Mouse (Mus musculus) kidney, postnatal 25 days (tissue): ENCODE data around the gene Adgrl3.

ENCODE experiments used
- DNase-seq, 2 experiments: peaks; one replicate each; pipeline ENCODE4 v3.0.0; 2021; ENCODE audit warnings: mixed read lengths in 2 of 2

Adgrl3 gene

DNA sequence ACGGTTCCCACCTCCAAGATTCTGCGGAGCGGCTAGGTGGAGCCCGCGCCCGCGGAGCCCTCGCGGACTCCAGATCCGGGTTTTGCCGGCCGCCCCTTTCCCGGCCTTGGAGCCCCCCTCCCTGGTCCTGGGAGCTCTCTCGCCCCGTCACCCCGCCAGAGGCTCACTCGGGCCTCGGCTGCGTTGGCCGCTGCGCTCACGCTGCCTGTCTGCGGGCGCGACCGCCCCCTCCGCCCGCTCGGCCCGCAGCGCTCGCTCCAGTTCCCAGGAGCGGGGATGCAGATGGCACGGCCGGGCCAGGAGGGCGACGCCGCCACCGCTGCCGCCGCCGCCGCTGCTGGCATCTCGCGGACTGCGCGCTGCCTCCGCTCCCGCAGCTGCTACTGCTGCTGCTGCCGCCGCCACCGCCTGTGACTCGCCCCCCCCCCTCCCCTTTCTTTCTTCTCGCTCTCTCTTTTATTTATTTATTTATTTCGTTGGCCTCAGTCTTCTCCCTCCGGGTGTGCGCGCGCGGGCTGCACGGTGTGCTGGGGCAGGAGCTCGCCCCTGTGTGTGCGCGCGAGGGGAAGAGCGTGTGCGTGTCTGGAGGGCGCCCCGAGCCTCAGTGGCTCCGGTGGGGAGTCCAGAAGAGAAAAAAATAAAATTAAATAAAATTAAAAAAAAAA, at the start of gene Adgrl3:
Gene Adgrl3, plus strand, starts transcription at position 549 of the 665 bp plus-strand sequence.
- peak; percentile 30 to 60 for DNase-seq

DNA sequence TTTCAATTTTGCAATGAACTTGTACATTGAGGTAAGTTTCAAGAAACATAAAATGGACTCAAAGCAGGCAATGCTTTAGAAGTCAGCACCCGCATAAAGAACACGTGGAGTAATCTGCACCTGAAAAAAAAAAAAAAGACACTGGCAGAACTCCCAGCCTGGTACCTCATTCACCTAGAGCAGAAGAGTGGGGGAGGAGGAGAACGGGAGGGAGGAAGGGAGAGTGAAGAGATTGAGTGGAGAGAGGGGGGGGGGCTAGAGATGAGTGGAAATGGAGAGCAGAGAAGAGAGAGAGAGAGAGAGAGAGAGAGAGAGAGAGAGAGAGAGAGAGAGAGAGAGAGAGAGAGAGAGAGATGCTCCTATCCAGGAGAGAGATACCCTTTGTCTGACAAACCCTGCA, 772 bp upstream of the Adgrl3 start:
- DNase-seq = no peak

- peak; percentile 25 to 57 for DNase-seq
Observed at GRCm38 (mm10) chr5:81020281-81021005, 505 bp downstream of the Adgrl3 start.

DNA sequence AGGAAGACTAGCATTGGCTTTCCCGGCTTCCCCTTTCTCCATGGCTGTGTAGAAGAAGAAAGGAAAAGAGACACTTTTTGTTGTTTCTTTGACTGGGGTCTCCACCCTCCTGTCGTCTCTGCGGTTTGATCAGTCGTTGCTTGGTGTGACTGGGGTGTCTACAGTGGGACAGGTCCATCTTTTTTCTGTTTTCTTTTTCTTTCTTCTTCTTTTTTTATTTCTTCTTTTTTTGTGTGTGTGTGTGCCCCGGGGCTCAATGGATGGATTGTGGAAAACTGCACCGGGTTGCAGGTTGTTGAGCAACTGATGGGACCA, 1.0 kb downstream of the Adgrl3 start:
- no peak for DNase-seq

GRCm38 (mm10) chr5:81021331-81021863, 1.5 kb downstream of the Adgrl3 start:
- peak; percentile 6 to 37 for DNase-seq

GRCm38 (mm10) chr5:81021864-81022305, 1.9 kb downstream of the Adgrl3 start:
- peak in 1 of 2 experiments; percentile 36 for DNase-seq

- DNase-seq = peak in 1 of 2 experiments; percentile 29
Observed at GRCm38 (mm10) chr5:81022306-81023071, 2.6 kb downstream of the Adgrl3 start.

GRCm38 (mm10) chr5:81023923-81024715, 4.2 kb downstream of the Adgrl3 start:
- DNase-seq = no peak

- DNase-seq = no peak
Observed at GRCm38 (mm10) chr5:81028875-81029274, 8.9 kb downstream of the Adgrl3 start.

GRCm38 (mm10) chr5:81037091-81037490, 17.2 kb downstream of the Adgrl3 start:
- DNase-seq = no peak

GRCm38 (mm10) chr5:81043875-81044274, 23.9 kb downstream of the Adgrl3 start:
- DNase-seq = no peak

- DNase-seq = no peak
Observed at GRCm38 (mm10) chr5:81046128-81046527, 26.2 kb downstream of the Adgrl3 start.

DNA sequence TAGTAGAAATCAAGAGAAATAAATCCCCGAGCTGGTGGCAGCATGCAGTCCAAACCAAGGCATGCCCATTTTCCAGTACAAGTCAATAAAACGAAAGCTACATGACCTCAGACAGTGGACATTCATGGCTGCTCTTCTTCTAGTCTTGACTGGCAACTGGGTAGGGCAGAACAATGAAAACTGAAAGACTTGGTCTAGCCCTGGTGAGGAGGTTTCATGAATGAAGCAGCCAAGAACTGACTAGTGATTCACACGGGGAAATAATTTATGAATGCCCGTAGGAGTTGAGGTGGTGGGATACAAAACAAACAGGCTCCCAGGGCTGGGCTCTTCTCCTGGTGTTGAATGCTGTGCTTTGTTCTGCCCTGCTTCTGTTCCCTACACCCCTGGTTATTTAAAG, 34.7 kb downstream of the Adgrl3 start:
- no peak for DNase-seq

- no peak for DNase-seq
Observed at GRCm38 (mm10) chr5:81055253-81055652, 35.3 kb downstream of the Adgrl3 start.

DNA sequence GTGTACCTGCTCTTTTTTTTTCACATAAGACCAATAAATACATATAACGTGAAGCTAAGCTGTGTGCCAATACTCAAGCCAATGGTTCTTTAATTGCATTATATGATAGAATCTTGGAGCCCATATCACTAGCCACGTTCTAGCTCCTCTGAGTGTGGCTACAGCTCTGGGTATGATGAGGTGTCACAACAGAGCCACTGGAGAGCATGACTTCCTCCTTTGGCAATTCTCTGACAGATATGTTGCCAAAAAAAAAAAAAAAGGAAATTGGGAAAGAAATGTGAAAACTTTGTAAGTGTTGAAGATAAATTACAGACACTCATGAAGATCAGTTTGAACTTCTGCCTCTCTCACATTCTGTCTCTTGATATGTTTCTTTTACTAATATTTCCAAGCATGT, 38.2 kb downstream of the Adgrl3 start:
- no peak for DNase-seq

GRCm38 (mm10) chr5:81060950-81061349, 41.0 kb downstream of the Adgrl3 start:
- DNase-seq = no peak

DNA sequence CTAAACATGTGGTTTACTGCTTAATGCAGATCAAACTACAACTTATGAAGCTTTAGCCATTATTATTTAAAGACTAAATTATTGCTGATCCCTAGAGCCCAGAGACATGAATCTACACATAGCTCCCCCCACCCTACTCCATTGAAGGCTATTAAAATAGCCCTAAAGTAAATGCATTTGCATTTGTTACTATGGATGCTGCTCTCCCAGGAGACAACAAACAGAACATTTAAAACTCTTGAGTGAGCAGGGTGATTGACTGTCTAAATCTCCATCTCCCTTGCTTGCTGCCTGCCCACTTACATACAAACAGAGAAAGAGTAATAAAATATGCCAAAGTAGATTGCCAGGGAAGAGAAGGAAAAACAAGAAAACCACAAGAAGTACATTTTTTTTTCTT, 41.4 kb downstream of the Adgrl3 start:
- DNase-seq = no peak

DNA sequence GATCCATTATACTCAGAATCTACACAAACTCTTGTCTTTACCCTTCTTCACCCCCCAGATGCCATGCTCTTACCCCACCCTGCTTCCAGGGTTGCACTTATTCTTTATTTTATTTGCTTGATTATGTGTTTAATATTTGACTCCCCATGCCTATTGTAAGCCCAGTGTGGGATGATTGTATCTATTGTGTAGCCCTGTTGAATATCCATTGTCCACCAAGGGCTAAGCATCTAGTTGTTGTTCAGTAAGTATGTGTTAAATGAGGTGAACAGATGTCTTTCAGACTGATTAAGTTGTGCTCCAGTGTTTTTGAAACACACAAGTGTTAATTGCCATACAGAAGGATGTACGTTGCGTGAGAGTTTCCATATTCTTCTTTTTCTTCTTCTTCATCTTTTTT, 44.1 kb downstream of the Adgrl3 start:
- DNase-seq = no peak

DNA sequence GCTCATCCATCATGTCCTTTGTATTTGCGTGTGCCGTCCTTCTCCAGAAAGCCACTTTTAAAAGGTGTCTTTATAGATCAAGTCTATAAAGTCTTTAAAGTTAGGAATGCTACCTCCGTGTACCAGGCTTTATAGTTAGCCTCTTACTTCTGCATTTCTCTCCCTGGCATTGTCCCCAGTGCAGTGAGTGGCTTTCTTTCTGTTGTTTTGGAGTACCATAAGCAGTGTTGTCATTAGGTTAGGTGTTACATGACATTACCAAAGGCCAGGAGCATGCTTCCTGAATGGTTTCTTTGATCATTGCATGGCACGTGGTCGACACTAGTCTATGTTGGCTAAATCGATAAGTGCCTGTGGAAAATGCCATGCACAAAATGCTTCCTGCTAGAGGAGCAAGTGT, 48.2 kb downstream of the Adgrl3 start:
- no peak for DNase-seq

- no peak for DNase-seq
Observed at GRCm38 (mm10) chr5:81068839-81069238, 48.9 kb downstream of the Adgrl3 start.

GRCm38 (mm10) chr5:81072888-81073287, 53.0 kb downstream of the Adgrl3 start:
- DNase-seq = no peak

- DNase-seq = no peak
Observed at GRCm38 (mm10) chr5:81073875-81074274, 53.9 kb downstream of the Adgrl3 start.

GRCm38 (mm10) chr5:81076377-81076776, 56.4 kb downstream of the Adgrl3 start:
- no peak for DNase-seq
